Mouse (Mus musculus): ENCODE data around the gene Kif1c. TPM values are rescaled to one million over a fixed set of nuclear protein-coding genes. Genes with fewer than 3 reads are reported as not detected.
A peak's percentile ranks its signal among the peaks of the same experiment; 100 is the strongest.
"Not testable (repeated sequence)": the region's sequence is repeated elsewhere in the genome, so short reads cannot be mapped to it uniquely, and the experiment has no call there.

Kif1c gene
- polyA plus RNA-seq, 1 experiment from 2014 or later = 4.0 TPM

- Histone ChIP-seq H3K4me3 (replicated peaks; ENCODE audit: low read depth, low read length) (no peak overlapping the region), H3K27me3 (ENCODE audit: control insufficient read depth, insufficient read depth, low read length) (no peaks in the 10 kb centered on the region), H3K4me2 (ENCODE audit: low read length) (no peak overlapping the region), H3K9ac (replicated peaks; ENCODE audit: low read length) (no peak overlapping the region), H3K27ac (replicated peaks; ENCODE audit: low read depth, low read length) (no peak overlapping the region), H3K36me3 (ENCODE audit: control insufficient read depth, insufficient read depth, low read length) (peaks cover 6% of the 10 kb centered on the region; the same call in 1 of the 2 replicates), H3K9me3 (ENCODE audit: control insufficient read depth, low read length) (no peaks in the 10 kb centered on the region), H3K4me1 (ENCODE audit: control insufficient read depth, insufficient read depth, low read length) (0 out of 2 replicates have a peak, but pooled peaks cover 7% of the 10 kb centered on the region)
- no peak for DNase-seq
- 91% methylated on average over 16 of the region's 16 CpGs for WGBS
- ATAC-seq (ENCODE audit: low FRiP score, low TSS enrichment) = no peak
Observed at GRCm38 (mm10) chr11:70765776-70766445, 65.6 kb downstream of the Kif1c start.

GRCm38 (mm10) chr11:70770804-70771203 lies 70.5 kb downstream of the Kif1c start:
- no peak for ATAC-seq (ENCODE audit: low FRiP score, low TSS enrichment)
- H3K9ac ChIP-seq (replicated peaks; ENCODE audit: low read length) = no peak overlapping the region
- no peak overlapping the region for H3K4me2 ChIP-seq (ENCODE audit: low read length)
- no peak overlapping the region for H3K4me3 ChIP-seq (replicated peaks; ENCODE audit: low read depth, low read length)
- no peaks in the 10 kb centered on the region for H3K4me1 ChIP-seq (ENCODE audit: control insufficient read depth, insufficient read depth, low read length)
- no peaks in the 10 kb centered on the region for H3K9me3 ChIP-seq (ENCODE audit: control insufficient read depth, low read length)
- H3K36me3 ChIP-seq (ENCODE audit: control insufficient read depth, insufficient read depth, low read length) = peaks cover 41% of the 10 kb centered on the region
- DNase-seq = no peak
- 85% methylated on average over 3 of the region's 3 CpGs for WGBS
- H3K27me3 ChIP-seq (ENCODE audit: control insufficient read depth, insufficient read depth, low read length) = no peaks in the 10 kb centered on the region
- no peak overlapping the region for H3K27ac ChIP-seq (replicated peaks; ENCODE audit: low read depth, low read length)

DNA sequence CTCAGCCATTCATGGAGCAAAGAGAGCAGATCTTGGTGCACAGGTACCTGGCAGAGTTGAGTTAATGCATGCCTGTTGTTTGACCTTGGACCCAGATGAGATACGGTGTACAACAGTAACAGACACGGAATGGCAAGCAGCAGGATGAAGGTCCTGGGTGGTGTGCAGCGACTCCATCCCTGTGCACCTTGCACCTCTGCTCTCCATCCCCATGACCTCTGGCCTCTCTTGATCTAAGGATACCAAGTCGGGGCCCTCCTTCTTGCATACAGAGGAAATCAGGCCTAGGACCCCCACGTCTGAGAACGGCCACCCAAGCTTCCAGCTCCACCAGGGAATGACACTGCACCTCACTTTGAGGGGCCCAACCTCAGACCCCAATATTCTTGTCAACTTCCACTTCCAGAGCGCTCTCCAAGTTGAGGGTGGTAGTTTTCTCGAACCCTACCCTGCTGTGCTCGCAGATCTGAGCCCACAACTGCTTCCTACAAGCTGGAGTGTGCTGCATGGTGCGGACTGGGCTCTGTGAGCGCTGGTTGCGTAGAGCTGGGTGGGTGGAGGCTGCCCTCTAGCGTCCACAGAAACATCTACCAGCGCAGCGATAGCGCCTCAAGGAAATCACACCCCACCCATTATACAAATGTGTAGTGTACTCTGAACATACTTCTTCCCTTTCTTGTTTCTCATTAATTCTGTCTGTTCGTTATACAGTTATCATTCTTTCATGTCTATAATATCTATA lies 76.7 kb downstream of the Kif1c start:
- H3K36me3 ChIP-seq (ENCODE audit: control insufficient read depth, insufficient read depth, low read length) = peaks cover 27% of the 10 kb centered on the region
- DNase-seq = peak; percentile 84
- H3K27me3 ChIP-seq (ENCODE audit: control insufficient read depth, insufficient read depth, low read length) = no peaks in the 10 kb centered on the region
- H3K27ac ChIP-seq (replicated peaks; ENCODE audit: low read depth, low read length) = no peak overlapping the region
- no peak overlapping the region for H3K4me2 ChIP-seq (ENCODE audit: low read length)
- H3K4me3 ChIP-seq (replicated peaks; ENCODE audit: low read depth, low read length) = no peak overlapping the region
- ATAC-seq (ENCODE audit: low FRiP score, low TSS enrichment) = peak; percentile 46; the same call in 1 of the 2 replicates
- no peaks in the 10 kb centered on the region for H3K4me1 ChIP-seq (ENCODE audit: control insufficient read depth, insufficient read depth, low read length)
- no peaks in the 10 kb centered on the region for H3K9me3 ChIP-seq (ENCODE audit: control insufficient read depth, low read length)
- H3K9ac ChIP-seq (replicated peaks; ENCODE audit: low read length) = no peak overlapping the region
- WGBS = 28% methylated on average over 17 of the region's 17 CpGs

DNA sequence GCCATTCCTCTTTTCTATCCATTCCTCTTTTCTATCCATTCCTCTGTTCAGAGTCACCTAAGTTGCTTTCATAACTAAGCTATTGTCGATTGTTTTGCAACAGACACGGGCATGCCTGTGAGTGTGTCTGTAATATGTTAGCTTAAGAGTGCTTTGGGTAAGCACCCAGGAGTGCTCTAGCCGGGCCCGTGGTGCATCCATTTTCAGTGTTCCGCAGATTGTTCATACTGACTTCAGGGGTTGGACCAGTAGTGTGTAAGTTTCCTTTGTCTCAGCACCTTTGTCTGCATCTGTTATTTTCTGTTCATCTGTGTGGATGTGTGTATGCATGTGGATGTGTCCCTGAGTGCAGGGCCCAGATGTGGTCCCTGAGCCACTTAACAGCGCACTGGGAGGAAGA lies 77.3 kb downstream of the Kif1c start:
- no peaks in the 10 kb centered on the region for H3K4me1 ChIP-seq (ENCODE audit: control insufficient read depth, insufficient read depth, low read length)
- no peak for DNase-seq
- 74% methylated on average over 6 of the region's 6 CpGs for WGBS
- no peaks in the 10 kb centered on the region for H3K9me3 ChIP-seq (ENCODE audit: control insufficient read depth, low read length)
- H3K27me3 ChIP-seq (ENCODE audit: control insufficient read depth, insufficient read depth, low read length) = no peaks in the 10 kb centered on the region
- H3K4me3 ChIP-seq (replicated peaks; ENCODE audit: low read depth, low read length) = no peak overlapping the region
- H3K36me3 ChIP-seq (ENCODE audit: control insufficient read depth, insufficient read depth, low read length) = peaks cover 20% of the 10 kb centered on the region
- no peak for ATAC-seq (ENCODE audit: low FRiP score, low TSS enrichment)
- no peak overlapping the region for H3K4me2 ChIP-seq (ENCODE audit: low read length)
- no peak overlapping the region for H3K9ac ChIP-seq (replicated peaks; ENCODE audit: low read length)
- no peak overlapping the region for H3K27ac ChIP-seq (replicated peaks; ENCODE audit: low read depth, low read length)

DNA sequence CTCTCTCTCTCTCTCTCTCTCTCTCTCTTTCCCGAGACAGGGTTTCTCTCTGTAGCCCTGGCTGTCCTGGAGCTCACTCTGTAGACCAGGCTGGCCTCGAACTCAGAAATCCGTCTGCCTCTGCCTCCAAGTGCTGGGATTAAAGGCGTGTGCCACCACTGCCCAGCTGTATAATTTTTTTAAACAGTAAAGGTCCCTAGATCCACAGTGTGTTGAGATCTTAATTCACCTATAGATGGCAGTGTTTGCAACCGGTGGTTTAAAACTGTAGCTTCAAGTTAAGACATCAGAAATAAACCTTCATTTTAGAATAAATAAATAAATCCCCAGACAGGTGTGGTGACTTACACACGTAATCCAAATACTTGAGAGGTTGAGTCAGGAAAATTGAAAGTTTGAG lies 77.7 kb downstream of the Kif1c start:
- not testable (repeated sequence) for H3K27me3 ChIP-seq (ENCODE audit: control insufficient read depth, insufficient read depth, low read length); H3K4me2 ChIP-seq (ENCODE audit: low read length); H3K27ac ChIP-seq (replicated peaks; ENCODE audit: low read depth, low read length); H3K4me3 ChIP-seq (replicated peaks; ENCODE audit: low read depth, low read length); H3K4me1 ChIP-seq (ENCODE audit: control insufficient read depth, insufficient read depth, low read length); H3K9me3 ChIP-seq (ENCODE audit: control insufficient read depth, low read length); ATAC-seq (ENCODE audit: low FRiP score, low TSS enrichment); H3K9ac ChIP-seq (replicated peaks; ENCODE audit: low read length)
- peaks cover 17% of the 10 kb centered on the region; the same call in 1 of the 2 replicates for H3K36me3 ChIP-seq (ENCODE audit: control insufficient read depth, insufficient read depth, low read length)
- DNase-seq = peak; percentile 74
- WGBS = 28% methylated on average over 6 of the region's 6 CpGs

Small RNAs within 50 kb of the gene (microRNA-seq; reads per million reads assigned to microRNA genes)
- gene Gm22760 (not detected), gene Mir6925 (0.44 reads per million)

Other genes with a start within 250 kb of the Kif1c start
- gene Med11, start 248.6 kb upstream of the Kif1c start, polyA plus RNA-seq (2014; fragmentation: Nextera tagmentation; extraction: Ambion mirVana) = 42.9 and 51.5 TPM in 2 replicates
- 0.24 and 0.61 TPM in 2 replicates for gene Zmynd15, start 241.1 kb upstream of the Kif1c start, polyA plus RNA-seq (2014; fragmentation: Nextera tagmentation; extraction: Ambion mirVana)
- gene Cxcl16, start 240.6 kb upstream of the Kif1c start, polyA plus RNA-seq (2014; fragmentation: Nextera tagmentation; extraction: Ambion mirVana) = 0.50 and 2.1 TPM in 2 replicates
- 4.7 and 5.3 TPM in 2 replicates for gene Tm4sf5, start 195.3 kb upstream of the Kif1c start, polyA plus RNA-seq (2014; fragmentation: Nextera tagmentation; extraction: Ambion mirVana)
- not detected in 2 replicates for gene Vmo1, start 185.9 kb upstream of the Kif1c start, polyA plus RNA-seq (2014; fragmentation: Nextera tagmentation; extraction: Ambion mirVana)
- gene Gltpd2, start 181.4 kb upstream of the Kif1c start, polyA plus RNA-seq (2014; fragmentation: Nextera tagmentation; extraction: Ambion mirVana) = 0.42 and 0.64 TPM in 2 replicates
- gene Psmb6, start 175.2 kb upstream of the Kif1c start, polyA plus RNA-seq (2014; fragmentation: Nextera tagmentation; extraction: Ambion mirVana) = 744 and 849 TPM in 2 replicates
- gene Gm40193, start 167.6 kb upstream of the Kif1c start, polyA plus RNA-seq (2014; fragmentation: Nextera tagmentation; extraction: Ambion mirVana) = not detected in 2 replicates
- gene Pld2, start 160.5 kb upstream of the Kif1c start, polyA plus RNA-seq (2014; fragmentation: Nextera tagmentation; extraction: Ambion mirVana) = 8.5 and 9.2 TPM in 2 replicates
- 18.5 and 20.4 TPM in 2 replicates for gene Mink1, start 137.7 kb upstream of the Kif1c start, polyA plus RNA-seq (2014; fragmentation: Nextera tagmentation; extraction: Ambion mirVana)
- gene 4930544D05Rik, start 84.7 kb upstream of the Kif1c start, polyA plus RNA-seq (2014; fragmentation: Nextera tagmentation; extraction: Ambion mirVana) = not detected in 2 replicates
- gene Chrne, start 81.3 kb upstream of the Kif1c start, polyA plus RNA-seq (2014; fragmentation: Nextera tagmentation; extraction: Ambion mirVana) = not detected in 2 replicates
- gene Gp1ba, start 61.4 kb upstream of the Kif1c start, polyA plus RNA-seq (2014; fragmentation: Nextera tagmentation; extraction: Ambion mirVana) = 0.37 and 0.38 TPM in 2 replicates
- gene Rnf167, start 53.3 kb upstream of the Kif1c start, polyA plus RNA-seq (2014; fragmentation: Nextera tagmentation; extraction: Ambion mirVana) = 95.9 and 104 TPM in 2 replicates
- 158 and 171 TPM in 2 replicates for gene Slc25a11, start 53.1 kb upstream of the Kif1c start, polyA plus RNA-seq (2014; fragmentation: Nextera tagmentation; extraction: Ambion mirVana)
- gene Pfn1, start 45.9 kb upstream of the Kif1c start, polyA plus RNA-seq (2014; fragmentation: Nextera tagmentation; extraction: Ambion mirVana) = 661 and 672 TPM in 2 replicates
- gene Eno3, start 43.3 kb upstream of the Kif1c start, polyA plus RNA-seq (2014; fragmentation: Nextera tagmentation; extraction: Ambion mirVana) = 8.5 and 8.7 TPM in 2 replicates
- 101 and 132 TPM in 2 replicates for gene Spag7, start 31.1 kb upstream of the Kif1c start, polyA plus RNA-seq (2014; fragmentation: Nextera tagmentation; extraction: Ambion mirVana)
- gene Camta2, start 12.4 kb upstream of the Kif1c start, polyA plus RNA-seq (2014; fragmentation: Nextera tagmentation; extraction: Ambion mirVana) = 19.4 and 21.0 TPM in 2 replicates
- 0.95 and 1.6 TPM in 2 replicates for gene Inca1, start 393 bp upstream of the Kif1c start, polyA plus RNA-seq (2014; fragmentation: Nextera tagmentation; extraction: Ambion mirVana)
- gene Zfp3, start 63.7 kb downstream of the Kif1c start, polyA plus RNA-seq (2014; fragmentation: Nextera tagmentation; extraction: Ambion mirVana) = 14.8 and 16.8 TPM in 2 replicates
- 0.39 TPM in 1 of 2 replicates, not detected in the other for gene Scimp, start 112.0 kb downstream of the Kif1c start, polyA plus RNA-seq (2014; fragmentation: Nextera tagmentation; extraction: Ambion mirVana)
- gene Rabep1, start 144.2 kb downstream of the Kif1c start, polyA plus RNA-seq (2014; fragmentation: Nextera tagmentation; extraction: Ambion mirVana) = 69.9 and 77.0 TPM in 2 replicates

Measured in midbrain, embryonic 14.5 days (tissue).